Mouse (Mus musculus) spleen, adult 2 months (tissue): Measurements from ENCODE around the gene Mettl1. TPM values are rescaled to one million over a fixed set of nuclear protein-coding genes. Genes with fewer than 3 reads are reported as not detected.

Source experiments
- DNase-seq, 2 experiments: peaks; one replicate each; pipeline versions ENCODE4 v3.0.0 to v3.0.0-alpha.2; 2012 to 2021; ENCODE audit warnings: low spot score in 2 of 2, low read depth in 1 of 2
- H3K27ac ChIP-seq: fragments of 200-500 bp; 2 replicates; pipeline ENCODE4 v1.5.1; 2012; ENCODE audit warnings: low read length, inconsistent platforms; ENCODE audit not compliant: insufficient read depth
- H3K27me3 ChIP-seq: fragments of 200-500 bp; 2 replicates; pipeline ENCODE4 v1.6.1; 2012; ENCODE audit warnings: mild to moderate bottlenecking, moderate library complexity, low read length, inconsistent platforms; ENCODE audit not compliant: control insufficient read depth, insufficient read depth
- H3K36me3 ChIP-seq: fragments of 200-500 bp; 2 replicates; pipeline ENCODE4 v1.6.1; 2012; ENCODE audit warnings: mild to moderate bottlenecking, low read length, inconsistent platforms; ENCODE audit not compliant: control insufficient read depth, insufficient read depth
- H3K4me1 ChIP-seq: fragments of 200-500 bp; 2 replicates; pipeline ENCODE4 v1.6.1; 2011; ENCODE audit warnings: inconsistent platforms; ENCODE audit not compliant: control insufficient read depth, insufficient read depth, insufficient read length
- H3K4me3 ChIP-seq: fragments of 200-500 bp; 2 replicates; pipeline ENCODE4 v1.5.1; 2011; ENCODE audit warnings: mild to moderate bottlenecking, inconsistent platforms; ENCODE audit not compliant: insufficient read depth, insufficient read length; ENCODE audit errors: extremely low read depth
- CTCF ChIP-seq: fragments of 200-500 bp; IDR thresholded peaks from 2 replicates; pipeline ENCODE4 v1.5.1; 2011; ENCODE audit warnings: mild to moderate bottlenecking, inconsistent platforms; ENCODE audit not compliant: insufficient read depth, insufficient read length, insufficient replicate concordance; ENCODE audit errors: extremely low read depth
- POLR2A ChIP-seq: fragments of 200-500 bp; IDR thresholded peaks from 2 replicates; pipeline ENCODE4 v1.6.1; 2011; ENCODE audit warnings: low read depth, low read length, inconsistent platforms
- WGBS: fragments of 180-500 bp; shearing (Covaris S2); methylation state at CpG from one replicate; pipeline ENCODE4 v1.1.7; 2018; 5-methylcytosine and 5-hydroxymethylcytosine counted together
- polyA plus RNA-seq: library from polyadenylated mRNA; depleted of rRNA; stranded (reverse); fragments of >200 nt; gene quantifications from 2 replicates; pipeline ENCODE4 v1.2.3, GENCODE M21; 2012

The Mettl1 gene
- polyA plus RNA-seq, 1 experiment = 14.9 TPM

- H3K36me3 ChIP-seq = peaks cover 12% of the 10 kb centered on the region; the same call in 1 of the 2 replicates
- peak within 1 kb of the TSS; percentile 95 for H3K4me3 ChIP-seq
- H3K4me1 ChIP-seq = no peaks in the 10 kb centered on the region; the same call in 1 of the 2 replicates
- DNase-seq = peak; percentile 65 to 90
- WGBS = 5% methylated on average over 56 of the region's 56 CpGs
- H3K27ac ChIP-seq = peak within 1 kb of the TSS; percentile 53; the same call in 1 of the 2 replicates
- no peaks in the 10 kb centered on the region; the same call in 1 of the 2 replicates for H3K27me3 ChIP-seq
- TF ChIP-seq CTCF (peak; percentile 97), POLR2A (peak; percentile 23; the same call in 1 of the 2 replicates)
Measured at GRCm38 (mm10) chr10:127030336-127031296, 10.6 kb upstream of the Mettl1 start, which contains the start of gene Tsfm. Gene Tsfm, minus strand, starts transcription at chr10:127030840.

DNA sequence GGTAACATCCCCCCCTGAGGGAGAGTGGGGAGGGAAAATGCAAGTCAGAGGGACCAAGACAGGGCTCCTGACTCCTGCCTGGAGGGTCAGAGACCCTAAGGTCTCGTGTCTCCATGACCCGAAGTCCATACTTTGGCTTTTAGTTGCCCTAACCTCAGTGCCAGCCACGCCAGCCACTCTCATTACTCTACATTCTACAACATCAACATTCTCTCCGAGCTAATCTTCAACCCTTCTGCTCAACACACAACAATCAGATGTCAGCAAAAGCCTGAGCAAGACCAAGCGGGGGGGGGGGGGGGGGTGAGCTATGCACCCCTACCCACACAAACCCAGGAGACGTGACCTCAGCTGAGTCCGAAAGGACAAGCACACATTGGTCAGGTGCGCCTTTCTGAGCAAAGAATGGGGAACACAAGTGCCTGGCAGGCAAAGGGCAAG is 7.9 kb upstream of the Mettl1 start:
- H3K27ac ChIP-seq = no peak overlapping the region
- H3K36me3 ChIP-seq = peaks cover 2% of the 10 kb centered on the region; the same call in 1 of the 2 replicates
- H3K27me3 ChIP-seq = peaks cover 2% of the 10 kb centered on the region; the same call in 1 of the 2 replicates
- WGBS = 79% methylated on average over 8 of the region's 8 CpGs
- H3K4me3 ChIP-seq = no peak overlapping the region
- H3K4me1 ChIP-seq = no peaks in the 10 kb centered on the region; the same call in 1 of the 2 replicates
- TF ChIP-seq POLR2A (no peak), CTCF (no peak)
- DNase-seq = no peak

DNA sequence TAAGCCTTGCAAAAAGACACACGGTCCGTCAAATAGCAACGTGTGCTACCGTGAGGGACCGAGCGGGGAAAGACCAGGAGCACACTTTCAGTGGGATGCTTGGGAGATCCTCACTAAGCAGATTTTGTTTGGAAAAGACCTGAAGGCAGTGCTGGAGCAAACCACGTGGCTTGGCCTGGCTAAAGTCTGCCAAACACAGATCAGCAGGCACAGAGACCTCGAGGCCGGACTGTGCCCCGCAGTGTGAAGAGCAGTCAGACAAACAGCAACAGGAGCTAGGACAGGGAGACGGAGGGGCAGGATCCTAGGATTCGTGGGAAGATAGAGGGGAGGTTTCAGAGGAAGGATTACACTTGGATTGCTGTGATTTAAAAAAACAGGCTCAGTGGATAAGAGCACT is 4.9 kb upstream of the Mettl1 start:
- DNase-seq = no peak

DNA sequence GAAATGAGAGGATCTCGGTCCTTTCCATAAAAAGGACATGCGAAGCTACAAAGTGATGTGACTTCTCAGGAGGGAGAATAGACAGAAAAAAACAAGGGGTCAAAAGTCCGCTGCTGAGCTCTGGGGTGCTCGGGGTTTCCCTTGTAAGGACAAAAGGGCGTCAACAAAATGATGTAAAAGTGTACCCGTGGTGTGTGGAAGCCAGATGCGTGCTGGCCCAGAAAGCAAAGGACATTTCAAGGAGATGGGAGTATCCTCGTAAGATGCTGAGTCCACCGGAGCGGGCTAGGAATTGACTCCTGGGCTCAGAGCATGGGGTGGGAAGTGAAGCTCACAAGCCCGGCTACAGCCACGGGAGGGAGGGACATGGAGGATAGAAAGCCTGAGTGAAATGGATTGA is 3.6 kb upstream of the Mettl1 start:
- TF ChIP-seq CTCF = no peak
- TF ChIP-seq POLR2A = no peak
- WGBS = 79% methylated on average over 12 of the region's 12 CpGs
- DNase-seq = no peak
- Histone ChIP-seq H3K4me3 (no peak overlapping the region), H3K27ac (no peak overlapping the region), H3K27me3 (peaks cover 9% of the 10 kb centered on the region), H3K4me1 (peaks cover 5% of the 10 kb centered on the region), H3K36me3 (no peaks in the 10 kb centered on the region)

More for the DNA sequence above, 4.9 kb upstream of the Mettl1 start:
- Histone ChIP-seq H3K36me3 (no peaks in the 10 kb centered on the region), H3K27me3 (peaks cover 8% of the 10 kb centered on the region), H3K4me3 (no peak overlapping the region), H3K4me1 (peaks cover 5% of the 10 kb centered on the region; the same call in 1 of the 2 replicates), H3K27ac (no peak overlapping the region)
- TF ChIP-seq POLR2A (no peak), CTCF (no peak)
- WGBS = 87% methylated on average over 12 of the region's 12 CpGs

- no peak for DNase-seq
- 3% methylated on average over 20 of the region's 20 CpGs for WGBS
- Histone ChIP-seq H3K4me3 (peak overlapping the region; percentile 75), H3K27me3 (peaks cover 9% of the 10 kb centered on the region; the same call in 1 of the 2 replicates), H3K4me1 (peaks cover 5% of the 10 kb centered on the region), H3K27ac (no peak overlapping the region), H3K36me3 (peaks cover 3% of the 10 kb centered on the region)
- TF ChIP-seq CTCF (no peak), POLR2A (no peak)
Measured at GRCm38 (mm10) chr10:127040569-127041214, 522 bp upstream of the Mettl1 start.

DNA sequence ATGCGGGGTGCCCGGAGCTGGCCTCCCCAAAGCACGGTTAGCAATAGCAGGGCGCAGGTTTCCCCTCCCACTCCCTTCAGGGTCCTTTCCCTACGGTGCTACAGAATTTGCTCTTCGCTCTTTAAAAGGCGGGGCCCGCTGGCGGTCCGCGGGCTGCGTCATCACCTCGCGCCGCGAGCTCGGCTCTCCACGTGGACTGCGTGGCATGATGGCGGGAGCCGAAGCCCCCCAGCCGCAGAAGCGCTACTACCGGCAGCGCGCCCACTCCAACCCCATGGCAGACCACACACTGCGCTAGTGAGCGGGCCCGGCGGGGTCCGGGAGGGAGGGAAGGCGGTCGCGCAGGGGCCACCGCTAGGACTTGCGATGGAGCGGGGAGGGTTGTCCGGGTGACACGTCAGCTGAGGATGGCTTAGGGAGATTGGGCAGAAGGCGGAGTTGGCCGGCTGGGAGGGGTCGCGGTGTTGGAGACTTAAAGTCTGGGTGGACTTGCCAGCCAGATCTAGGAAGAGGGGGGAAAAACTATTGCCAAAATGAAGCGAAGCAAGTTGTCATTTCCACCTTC is 642 bp downstream of the Mettl1 start:
- H3K4me1 ChIP-seq = peaks cover 5% of the 10 kb centered on the region
- H3K27me3 ChIP-seq = peaks cover 9% of the 10 kb centered on the region; the same call in 1 of the 2 replicates
- WGBS = under 1% methylated on average over 44 of the region's 44 CpGs
- H3K36me3 ChIP-seq = peaks cover 3% of the 10 kb centered on the region
- DNase-seq = peak; percentile 55 to 77
- H3K27ac ChIP-seq = no peak overlapping the region
- TF ChIP-seq CTCF (no peak), POLR2A (no peak)
- peak overlapping the region; percentile 75 for H3K4me3 ChIP-seq
